In the genomic region with DNA sequence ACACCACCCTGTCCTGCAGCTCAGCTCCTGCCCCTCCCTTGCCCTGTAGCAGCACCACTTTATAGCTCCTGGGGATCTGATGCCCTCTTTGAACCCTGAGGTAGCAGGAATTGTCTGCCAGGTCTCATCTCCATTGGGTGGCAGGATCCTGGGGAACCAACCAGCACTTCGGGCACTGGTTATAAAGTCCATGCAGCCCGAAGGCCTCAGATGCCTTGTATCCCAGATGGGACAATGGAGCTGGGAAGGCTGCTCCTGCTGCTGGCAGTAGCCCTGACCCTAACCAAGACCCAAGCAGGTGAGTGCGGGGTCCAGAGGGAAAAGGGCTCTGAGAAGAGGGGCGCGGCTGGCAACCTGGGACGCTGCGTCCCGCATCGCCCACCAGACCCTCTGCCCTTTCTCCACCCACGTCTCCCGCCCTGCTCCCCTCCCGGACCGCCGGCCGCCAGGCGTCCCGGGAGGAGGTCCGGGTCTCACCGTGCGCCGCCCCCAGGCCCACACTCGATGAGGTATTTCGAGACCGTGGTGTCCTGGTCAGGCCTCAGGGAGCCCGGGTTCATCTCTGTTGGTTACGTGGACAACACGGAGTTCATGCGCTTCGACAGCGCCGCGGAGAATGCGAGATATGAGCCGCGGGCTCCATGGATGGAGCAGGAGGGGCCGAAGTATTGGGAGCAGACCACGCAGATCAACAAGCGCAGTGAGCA, we compare ENCODE assay signal across 8 mouse cellular contexts. TPM values are rescaled to one million over a fixed set of nuclear protein-coding genes. Genes with fewer than 3 reads are reported as not detected.
A peak's percentile ranks its signal among the peaks of the same experiment; 100 is the strongest.
DNase-seq lines count a peak whose midpoint lies in the region; ATAC-seq and TF ChIP-seq lines count a peak whose summit lies in the region.

No protein-coding gene starts in this region.

- H3K27ac ChIP-seq in gastrocnemius, adult 2 months: no peak overlapping the region
- H3K27ac ChIP-seq in thymus, adult 2 months (ENCODE audit: control insufficient read depth, insufficient read depth, low read length): peak overlapping the region; percentile 44; the same call in 1 of the 2 replicates
- no peak overlapping the region for H3K27ac ChIP-seq in liver, embryonic 12.5 days

- 21% methylated on average over 38 of the region's 38 CpGs for WGBS in thymus, adult 2 months
- 12% methylated on average over 38 of the region's 38 CpGs for WGBS in liver, embryonic 12.5 days (ENCODE audit: insufficient replicate concordance)

- peak overlapping the region; percentile 67 for H3K4me3 ChIP-seq in gastrocnemius, adult 2 months
- peak overlapping the region; percentile 53 for H3K4me3 ChIP-seq in thymus, adult 2 months (ENCODE audit: control insufficient read depth, insufficient read depth, low read length)
- H3K4me3 ChIP-seq in liver, embryonic 12.5 days: peak overlapping the region; percentile 35

- 0 out of 2 replicates have a peak overlapping the region, but pooled peaks have one; percentile 6 for H3K9ac ChIP-seq in liver, embryonic 12.5 days

- H3K4me2 ChIP-seq in liver, embryonic 12.5 days: peak overlapping the region; percentile 56

- no peak for ATAC-seq in liver, embryonic 12.5 days

- intact Hi-C loops in gastrocnemius, adult 2 months (cut with DNase I): no loop called here

- H3K36me3 ChIP-seq in thymus, adult 2 months (ENCODE audit: control insufficient read depth, insufficient read depth, low read length): no peaks in the 10 kb centered on the region
- H3K36me3 ChIP-seq in liver, embryonic 12.5 days: no peaks in the 10 kb centered on the region

- peaks cover 8% of the 10 kb centered on the region; the same call in 1 of the 2 replicates for H3K9me3 ChIP-seq in liver, embryonic 12.5 days (replicated peaks)

- no peak for DNase-seq in gastrocnemius, adult 2 months
- no peak for DNase-seq in gastrocnemius, adult 8-10 months (ENCODE audit: low spot score in 2 of 2)
- DNase-seq in thymus, adult 2 months: no peak
- DNase-seq in thymus, adult 18-20 months: no peak
- DNase-seq in testis, postnatal 10 days (ENCODE audit: low spot score): no peak
- no peak for DNase-seq in frontal cortex, postnatal 25 days (ENCODE audit: low spot score in 2 of 2)
- DNase-seq in cerebellum, postnatal 25 days: no peak

- TF ChIP-seq CTCF in gastrocnemius, adult 2 months (IDR thresholded peaks at IDR 0.05): no peak
- 0 out of 2 replicates have a peak, but pooled peaks have one; percentile 5 for TF ChIP-seq CTCF in thymus, adult 2 months (IDR thresholded peaks at IDR 0.05; ENCODE audit: borderline replicate concordance, control insufficient read depth, extremely low read depth, insufficient read depth, low read length, poor library complexity)

- H3K27me3 ChIP-seq in thymus, adult 2 months (ENCODE audit: control insufficient read depth, insufficient read depth, low read length): no peaks in the 10 kb centered on the region
- peaks cover 23% of the 10 kb centered on the region for H3K27me3 ChIP-seq in liver, embryonic 12.5 days (replicated peaks)

- peaks cover 32% of the 10 kb centered on the region for H3K4me1 ChIP-seq in thymus, adult 2 months (replicated peaks; ENCODE audit: control insufficient read depth, insufficient read depth, low read length)
- H3K4me1 ChIP-seq in liver, embryonic 12.5 days: no peaks in the 10 kb centered on the region

- 0 out of 2 replicates have a peak, but pooled peaks have one; percentile 12 for TF ChIP-seq POLR2A in thymus, adult 2 months (IDR thresholded peaks at IDR 0.05; ENCODE audit: control insufficient read depth, extremely low read depth, insufficient read depth, low read length, poor library complexity)

RNA-seq across cellular contexts. Expression of a gene that starts 16.9 kb away (rescaled TPM):
- total RNA-seq in gastrocnemius, adult 2 months (2021): under 1 TPM; 0.17 to 0.20 TPM
- under 1 TPM; 0.38 to 0.90 (median 0.45) TPM for total RNA-seq in gastrocnemius, adult 8-10 months (2022)
- 142 and 170 TPM in 2 replicates for polyA plus RNA-seq in thymus, adult 2 months (2012; rRNA removed)
- 0.72 and 0.85 TPM in 2 replicates for polyA plus RNA-seq in liver, embryonic 12.5 days (2016; fragmentation: Nextera tagmentation; extraction: Ambion mirVana)

RNA-seq across cellular contexts. Expression of a gene that starts 20.5 kb away (rescaled TPM):
- 1 to 10 TPM; 3.1 to 3.5 TPM for total RNA-seq in gastrocnemius, adult 2 months (2021)
- total RNA-seq in gastrocnemius, adult 8-10 months (2022): 1 to 10 TPM; 3.2 to 5.2 (median 4.0) TPM
- polyA plus RNA-seq in thymus, adult 2 months (2012; rRNA removed): 272 and 274 TPM in 2 replicates
- polyA plus RNA-seq in liver, embryonic 12.5 days (2016; fragmentation: Nextera tagmentation; extraction: Ambion mirVana): 1.9 and 2.3 TPM in 2 replicates

RNA-seq across cellular contexts. Expression of a gene that starts 38.7 kb away (rescaled TPM):
- under 1 TPM; 0.25 to 0.36 TPM for total RNA-seq in gastrocnemius, adult 2 months (2021)
- under 1 TPM in 3 of 4 experiments, not detected in 1; 0.17 to 0.65 (median 0.21) TPM for total RNA-seq in gastrocnemius, adult 8-10 months (2022)
- 4.6 and 6.7 TPM in 2 replicates for polyA plus RNA-seq in thymus, adult 2 months (2012; rRNA removed)
- polyA plus RNA-seq in liver, embryonic 12.5 days (2016; fragmentation: Nextera tagmentation; extraction: Ambion mirVana): 0.93 and 1.0 TPM in 2 replicates
